Mouse (Mus musculus) left cerebral cortex, adult 2 months (tissue): ENCODE measurements around the gene Gca. TPM values are rescaled to one million over a fixed set of nuclear protein-coding genes. Genes with fewer than 3 reads are reported as not detected.

Experiments
- DNase-seq, 2 experiments: peaks; one replicate each; pipeline ENCODE4 v3.0.0; 2021 to 2022; ENCODE audit warnings: low spot score in 2 of 2, mixed read lengths in 1 of 2; ENCODE audit errors: extremely low spot score in 1 of 2
- H3K27ac ChIP-seq: fragments of 200-600 bp; 2 replicates; pipeline ENCODE4 v1.8.1; 2022
- H3K4me3 ChIP-seq: fragments of 200-600 bp; 2 replicates; pipeline ENCODE4 v1.8.1; 2022
- CTCF ChIP-seq: fragments of 200-600 bp; IDR thresholded peaks from 2 replicates; pipeline ENCODE4 v1.8.1; 2022; ENCODE audit warnings: antibody characterized with exemption, mild to moderate bottlenecking, moderate library complexity
- intact Hi-C: fragments of 180-260 bp; cut with DNase I; formaldehyde crosslinking; loops from one replicate; pipeline ENCODE4 v1.15.1; 2025
- total RNA-seq, 2 experiments: library from RNA; stranded (reverse); gene quantifications; 2 replicates each; pipeline ENCODE4 v1.2.3; 2021

Gene Gca
- total RNA-seq, 2 experiments from 2014 or later, result 12.7 to 22.3 TPM

GRCm38 (mm10) chr2:62646014-62646645, 18.0 kb upstream of the Gca start, which contains the start of gene Ifih1:
Gene Ifih1 (minus strand): TSS chr2:62646255.
- DNase-seq, result peak in 1 of 2 experiments; percentile 32
- peak within 1 kb of the TSS; percentile 59 for H3K4me3 ChIP-seq
- H3K27ac ChIP-seq, result peak within 1 kb of the TSS; percentile 72
- intact Hi-C loops, result no loop called here
- peak; percentile 44 for TF ChIP-seq CTCF

GRCm38 (mm10) chr2:62646671-62647289, 17.3 kb upstream of the Gca start:
- DNase-seq, result no peak
- TF ChIP-seq CTCF, result no peak
- Histone ChIP-seq H3K4me3 (peak overlapping the region; percentile 59), H3K27ac (peak overlapping the region; percentile 44; the same call in 1 of the 2 replicates)
- intact Hi-C loops, result no loop called here

GRCm38 (mm10) chr2:62651890-62652289, 12.2 kb upstream of the Gca start:
- intact Hi-C loops, result no loop called here
- Histone ChIP-seq H3K27ac (no peak overlapping the region), H3K4me3 (no peak overlapping the region)
- no peak for TF ChIP-seq CTCF
- DNase-seq, result no peak

- DNase-seq, result no peak
- Histone ChIP-seq H3K4me3 (no peak overlapping the region), H3K27ac (no peak overlapping the region)
- intact Hi-C loops, result no loop called here
- no peak for TF ChIP-seq CTCF
These were observed 11.6 kb upstream of the Gca start for GRCm38 (mm10) chr2:62652466-62652865.

GRCm38 (mm10) chr2:62654519-62655338, 9.4 kb upstream of the Gca start:
- intact Hi-C loops, result loop anchor here (5.0 kb wide), 1 partner anchor 798 kb away; no protein-coding TSS in a partner anchor

GRCm38 (mm10) chr2:62656072-62656471, 8.0 kb upstream of the Gca start:
- H3K27ac ChIP-seq, result no peak overlapping the region
- H3K4me3 ChIP-seq, result no peak overlapping the region
- intact Hi-C loops, result loop anchor here (5.0 kb wide), 1 partner anchor 796 kb away; no protein-coding TSS in a partner anchor
- TF ChIP-seq CTCF, result no peak
- no peak for DNase-seq

More at GRCm38 (mm10) chr2:62654519-62655338, 9.4 kb upstream of the Gca start:
- peak; percentile 70 to 73 for DNase-seq
- peak; percentile 72 for TF ChIP-seq CTCF
- no peak overlapping the region for H3K4me3 ChIP-seq
- H3K27ac ChIP-seq, result no peak overlapping the region

- Histone ChIP-seq H3K27ac (no peak overlapping the region), H3K4me3 (no peak overlapping the region)
- intact Hi-C loops, result no loop called here
- DNase-seq, result no peak
- peak; percentile 32 for TF ChIP-seq CTCF
These were observed 3.5 kb upstream of the Gca start for GRCm38 (mm10) chr2:62660565-62660964.

GRCm38 (mm10) chr2:62662560-62662959, 1.5 kb upstream of the Gca start:
- no peak overlapping the region for H3K27ac ChIP-seq
- no peak overlapping the region for H3K4me3 ChIP-seq
- no peak for TF ChIP-seq CTCF
- intact Hi-C loops, result no loop called here
- no peak for DNase-seq

GRCm38 (mm10) chr2:62664839-62665238, 754 bp downstream of the Gca start:
- no peak for TF ChIP-seq CTCF
- Histone ChIP-seq H3K4me3 (peak overlapping the region; percentile 81), H3K27ac (no peak overlapping the region)
- DNase-seq, result no peak
- intact Hi-C loops, result no loop called here

GRCm38 (mm10) chr2:62665536-62665935, 1.5 kb downstream of the Gca start:
- TF ChIP-seq CTCF, result no peak
- intact Hi-C loops, result no loop called here
- no peak overlapping the region for H3K4me3 ChIP-seq
- no peak overlapping the region for H3K27ac ChIP-seq
- DNase-seq, result no peak

GRCm38 (mm10) chr2:62669848-62670247, 5.8 kb downstream of the Gca start:
- TF ChIP-seq CTCF, result no peak
- Histone ChIP-seq H3K27ac (no peak overlapping the region), H3K4me3 (no peak overlapping the region)
- DNase-seq, result no peak
- intact Hi-C loops, result no loop called here

GRCm38 (mm10) chr2:62670301-62670700, 6.2 kb downstream of the Gca start:
- no peak overlapping the region for H3K4me3 ChIP-seq
- no peak overlapping the region for H3K27ac ChIP-seq
- intact Hi-C loops, result no loop called here
- TF ChIP-seq CTCF, result no peak
- no peak for DNase-seq
